Mouse (Mus musculus): ENCODE data around the gene Defa35.
"Not testable (repeated sequence)": the region's sequence is repeated elsewhere in the genome, so short reads cannot be mapped to it uniquely, and the experiment has no call there.

Gene Defa35

GRCm38 (mm10) chr8:21064738-21065137 is at the start of gene Defa35:
Defa35 (plus strand) TSS chr8:21065038.
- DNase-seq (ENCODE audit: extremely low read depth, low read depth): not testable (repeated sequence)

- DNase-seq (ENCODE audit: extremely low read depth, low read depth): not testable (repeated sequence)
Observed at GRCm38 (mm10) chr8:21025245-21025644, 39.6 kb upstream of the Defa35 start, which contains the start of gene Defa21. Defa21 (plus strand) TSS chr8:21025545.

DNA sequence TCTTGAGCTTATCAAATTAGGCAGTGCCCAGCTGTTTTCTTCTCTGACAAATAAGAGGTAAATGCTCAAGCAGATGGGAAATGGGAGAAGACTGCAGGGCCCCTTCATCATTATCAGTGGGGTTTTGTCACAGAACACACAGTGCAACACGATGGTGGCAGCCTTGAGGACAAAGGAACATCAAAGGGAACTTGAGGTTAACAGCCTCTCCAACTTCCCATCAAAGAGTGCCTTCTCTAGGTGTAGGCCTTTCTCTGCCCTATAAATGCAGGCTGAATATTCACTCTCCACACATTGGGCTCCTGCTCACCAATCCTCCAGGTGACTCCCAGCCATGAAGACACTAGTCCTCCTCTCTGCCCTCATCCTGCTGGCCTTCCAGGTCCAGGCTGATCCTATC is 10.1 kb upstream of the Defa35 start, which contains the start of gene Defa23:
Gene Defa23, plus strand, starts transcription at position 301 of the 400 bp plus-strand sequence.
- not testable (repeated sequence) for DNase-seq (ENCODE audit: extremely low read depth, low read depth)

DNA sequence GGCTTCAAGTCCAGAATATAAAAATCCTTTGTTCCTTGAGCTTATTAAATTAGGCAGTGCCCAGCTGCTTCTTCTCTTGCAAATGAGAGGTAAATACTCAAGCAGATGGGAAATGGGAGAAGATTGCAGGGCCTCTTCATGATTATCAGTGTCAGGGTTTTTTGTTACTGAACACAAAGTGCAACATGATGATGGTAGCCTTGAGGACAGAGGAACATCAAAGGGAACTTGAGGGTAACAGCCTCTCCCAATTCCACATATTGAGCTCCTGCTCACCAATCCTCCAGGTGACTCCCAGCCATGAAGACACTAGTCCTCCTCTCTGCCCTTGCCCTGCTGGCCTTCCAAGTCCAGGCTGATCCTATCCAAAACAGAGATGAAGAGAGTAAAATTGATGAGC is 19.3 kb downstream of the Defa35 start, which contains the start of gene Defa25:
Gene Defa25, plus strand, starts transcription at position 301 of the 400 bp plus-strand sequence.
- DNase-seq (ENCODE audit: extremely low read depth, low read depth): not testable (repeated sequence)

DNA sequence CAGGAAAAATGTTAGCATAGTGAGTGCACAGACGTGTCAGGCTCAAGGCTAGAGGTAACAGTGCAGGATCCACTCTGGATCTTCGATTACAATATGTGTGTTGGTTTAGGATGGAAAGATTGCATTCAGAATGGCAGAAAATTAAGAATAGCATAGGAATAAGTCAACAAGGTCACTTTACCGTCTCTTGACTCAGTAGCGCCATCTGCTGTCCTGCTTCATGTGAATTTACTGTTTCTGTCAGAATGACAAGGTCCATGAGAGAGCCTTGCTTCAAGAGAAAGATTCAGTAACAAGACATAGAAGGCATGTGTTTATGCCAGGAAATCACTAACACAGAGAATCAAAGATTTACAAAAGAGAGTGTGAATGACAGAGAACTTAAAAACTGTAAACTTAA is 28.3 kb downstream of the Defa35 start:
- DNase-seq (ENCODE audit: extremely low read depth, low read depth): no peak

DNA sequence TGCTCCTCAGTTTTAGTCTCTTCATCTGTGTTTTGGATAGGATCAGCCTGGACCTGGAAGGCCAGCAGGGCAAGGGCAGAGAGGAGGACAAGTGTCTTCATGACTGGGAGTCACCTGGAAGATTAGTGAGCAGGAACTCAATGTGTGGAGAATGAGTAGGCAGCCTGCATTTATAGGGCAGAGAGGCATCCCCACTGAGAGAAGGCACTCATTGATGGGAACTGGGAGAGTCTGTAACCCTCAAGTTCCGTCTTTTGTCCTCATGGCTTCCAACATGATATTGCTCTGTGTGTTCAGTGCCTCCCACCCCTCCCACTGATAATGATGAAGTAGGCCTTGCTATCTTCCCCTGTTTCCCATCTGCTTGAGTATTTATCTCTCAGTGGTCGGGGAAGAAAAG is 31.1 kb downstream of the Defa35 start, which contains the start of gene Gm14851:
Gene Gm14851, minus strand, starts transcription at position 101 of the 400 bp plus-strand sequence.
- not testable (repeated sequence) for DNase-seq (ENCODE audit: extremely low read depth, low read depth)
